Mouse (Mus musculus) frontal cortex, adult (tissue): ENCODE measurements at regions not wholly inside any gene's neighbourhood (a gene's known extent, or its start where the extent isn't known, plus 50 kb on each side); places are given as distances from the start of the nearest gene placed in this dataset.
A peak's percentile ranks its signal among the peaks of the same experiment; 100 is the strongest.

Experiments
- ATAC-seq: cut with Nextera tagmentation; 2 replicates; pipeline ENCODE4 v1.9.2; 2017; ENCODE audit warnings: mild to moderate bottlenecking, moderate library complexity, mixed read lengths; ENCODE audit not compliant: low TSS enrichment

DNA sequence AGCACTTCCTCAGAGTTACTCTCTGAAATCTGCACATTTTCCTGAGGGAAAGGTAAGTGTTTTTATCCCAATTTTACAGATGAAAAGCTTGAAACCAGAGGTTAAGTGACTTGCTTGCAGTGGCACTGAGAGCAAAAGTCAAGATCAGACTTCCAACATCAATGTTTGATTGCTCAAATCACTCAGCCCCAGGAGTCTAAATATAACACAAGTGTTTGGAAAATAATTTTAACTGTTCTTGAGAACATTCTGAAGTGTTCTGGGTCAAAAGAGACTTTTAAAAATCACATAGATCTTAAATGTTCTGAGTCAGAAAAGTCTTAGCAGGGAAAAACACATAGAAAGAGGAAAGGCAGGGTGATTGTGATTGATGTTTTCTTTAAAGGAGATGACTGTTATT is 848.6 kb upstream of the Cntnap5a start:
- ATAC-seq, result no peak

DNA sequence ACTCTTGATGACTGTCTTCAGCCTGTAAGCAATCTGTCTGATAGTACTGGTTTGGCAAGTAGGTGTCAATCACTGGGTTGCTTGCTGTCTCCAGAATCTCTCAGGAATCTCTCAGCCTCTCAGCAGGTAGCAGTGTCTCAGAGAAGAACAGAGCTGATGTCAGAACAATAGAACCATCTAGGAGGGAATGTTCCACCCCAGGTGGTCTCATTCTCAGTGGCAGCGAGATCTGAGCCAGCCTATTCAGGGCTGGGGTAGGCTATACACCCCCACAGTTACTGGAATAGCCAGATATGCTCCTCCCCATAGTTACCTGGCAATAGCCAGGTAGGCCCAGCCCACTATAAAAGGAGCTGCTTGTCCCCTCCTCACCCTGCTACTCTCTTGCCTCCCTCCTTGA is 834.9 kb upstream of the Cntnap5a start:
- ATAC-seq, result no peak

DNA sequence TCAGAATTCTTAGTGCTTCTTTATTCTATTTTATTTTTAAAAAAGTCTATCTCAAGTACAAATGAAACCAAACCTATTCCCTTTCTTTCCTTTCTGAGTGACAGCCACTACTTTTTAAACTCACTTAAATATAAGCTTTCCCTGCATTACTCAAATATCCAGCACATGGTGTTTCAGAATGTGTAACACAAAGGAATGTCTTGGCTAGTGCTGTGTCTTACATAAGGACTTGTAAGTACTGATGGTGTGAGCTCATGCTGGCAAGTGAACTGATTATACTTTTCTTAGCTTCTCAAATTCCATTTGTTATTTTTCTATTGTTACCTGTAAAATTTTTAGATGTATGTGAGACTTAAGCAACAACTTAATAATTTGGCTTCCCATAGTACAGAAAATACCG is 823.6 kb upstream of the Cntnap5a start:
- peak; percentile 94 for ATAC-seq

- ATAC-seq, result peak; percentile 73
Measured at GRCm38 (mm10) chr1:114862927-114863326, 821.6 kb upstream of the Cntnap5a start.

DNA sequence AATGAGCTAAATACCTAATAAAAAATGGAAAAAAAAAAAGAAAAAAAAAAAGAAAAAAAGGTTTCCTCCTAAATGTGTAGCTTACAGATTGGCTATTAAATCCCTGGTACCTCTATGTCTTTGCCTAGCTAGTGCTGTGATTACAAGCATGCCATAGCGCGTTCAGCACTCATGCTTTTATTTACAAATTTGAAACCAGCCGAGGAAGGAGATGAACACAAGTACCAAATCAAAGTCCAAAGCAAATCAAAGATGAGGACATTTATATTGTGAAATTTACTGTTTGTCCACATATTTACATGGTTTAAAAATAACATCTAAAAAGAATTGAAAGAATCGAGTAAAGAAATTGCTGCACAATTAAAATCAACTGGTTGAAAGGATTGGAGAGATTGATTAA is 808.8 kb upstream of the Cntnap5a start:
- ATAC-seq, result no peak
